Mouse (Mus musculus) lung, postnatal 0 days (tissue): ENCODE data around the gene Cct7. TPM values are rescaled to one million over a fixed set of nuclear protein-coding genes. Genes with fewer than 3 reads are reported as not detected.

Experiments used
- ATAC-seq: fragments of 200-750 bp; cut with Nextera tagmentation; 2 replicates; pipeline ENCODE4 v1.8.0; 2017; ENCODE audit warnings: moderate library complexity
- DNase-seq: peaks from one replicate; pipeline ENCODE4 v3.0.0-alpha.2; 2016; ENCODE audit warnings: low spot score
- H3K27ac ChIP-seq: fragments of 300-500 bp; sonication (generic); 2 replicates; pipeline ENCODE4 v1.5.1; 2014; ENCODE audit warnings: antibody characterized with exemption, mild to moderate bottlenecking, low read length, mixed read lengths
- H3K27me3 ChIP-seq: fragments of 300-500 bp; sonication (generic); replicated peaks from 2 replicates; pipeline ENCODE4 v1.6.1; 2014; ENCODE audit warnings: low read length, mixed read lengths; ENCODE audit not compliant: insufficient read depth
- H3K36me3 ChIP-seq: fragments of 300-500 bp; sonication (generic); 2 replicates; pipeline ENCODE4 v1.6.1; 2014; ENCODE audit warnings: low read length, mixed read lengths; ENCODE audit not compliant: insufficient read depth
- H3K4me1 ChIP-seq: fragments of 300-500 bp; sonication (generic); 2 replicates; pipeline ENCODE4 v1.6.1; 2014; ENCODE audit warnings: antibody characterized with exemption, low read depth, low read length, mixed read lengths; ENCODE audit not compliant: insufficient read depth
- H3K4me2 ChIP-seq: fragments of 300-500 bp; sonication (generic); replicated peaks from 2 replicates; pipeline ENCODE4 v1.6.1; 2014; ENCODE audit warnings: low read depth, mild to moderate bottlenecking, low read length, moderate library complexity, mixed read lengths
- H3K4me3 ChIP-seq: fragments of 300-500 bp; sonication (generic); 2 replicates; pipeline ENCODE4 v1.5.1; 2014; ENCODE audit warnings: low read depth, low read length
- H3K9ac ChIP-seq: fragments of 300-500 bp; sonication (generic); replicated peaks from 2 replicates; pipeline ENCODE4 v1.6.1; 2014; ENCODE audit warnings: low read depth, mild to moderate bottlenecking
- H3K9me3 ChIP-seq: fragments of 300-500 bp; sonication (generic); 2 replicates; pipeline ENCODE4 v1.6.1; 2016; ENCODE audit warnings: low read length, mixed read lengths
- CTCF ChIP-seq: IDR thresholded peaks from 2 replicates; pipeline ENCODE4 v1.5.1; 2016; ENCODE audit warnings: antibody characterized with exemption, mild to moderate bottlenecking
- EP300 ChIP-seq: IDR thresholded peaks from 2 replicates; pipeline ENCODE4 v1.6.1; 2016; ENCODE audit warnings: antibody characterized with exemption, mild to moderate bottlenecking, control low read depth
- WGBS: fragments of 180-500 bp; shearing (Covaris S2); extraction: QIAGEN DNeasy Blood & Tissue Kit; methylation state at CpG from one replicate; pipeline ENCODE4 v1.1.7; 2014; 5-methylcytosine and 5-hydroxymethylcytosine counted together
- polyA plus RNA-seq: library from polyadenylated mRNA; unstranded; fragments of >200 nt; fragmentation: Nextera tagmentation; extraction: Ambion mirVana; gene quantifications from 2 replicates; pipeline ENCODE4 v1.2.1, GENCODE M21; 2015

The Cct7 gene
- polyA plus RNA-seq, 1 experiment from 2014 or later = 200 TPM

GRCm38 (mm10) chr6:85419150-85419549 is 32.2 kb upstream of the Cct7 start:
- H3K4me2 ChIP-seq = no peak overlapping the region
- no peak overlapping the region for H3K9ac ChIP-seq
- H3K9me3 ChIP-seq = no peaks in the 10 kb centered on the region
- peak; percentile 79 for ATAC-seq
- H3K4me1 ChIP-seq = no peaks in the 10 kb centered on the region; the same call in 1 of the 2 replicates
- H3K36me3 ChIP-seq = no peaks in the 10 kb centered on the region
- peak overlapping the region; percentile 57; the same call in 1 of the 2 replicates for H3K27ac ChIP-seq
- no peak overlapping the region for H3K4me3 ChIP-seq
- no peaks in the 10 kb centered on the region for H3K27me3 ChIP-seq
- peak; percentile 71 for DNase-seq
- TF ChIP-seq EP300 (peak; percentile 53; the same call in 1 of the 2 replicates), CTCF (no peak)
- WGBS = 49% methylated on average over 2 of the region's 2 CpGs

- Histone ChIP-seq H3K27me3 (no peaks in the 10 kb centered on the region), H3K27ac (no peak within 1 kb of the TSS), H3K9ac (no peak within 1 kb of the TSS; the same call in 1 of the 2 replicates), H3K4me3 (no peak within 1 kb of the TSS), H3K4me2 (peak within 1 kb of the TSS; percentile 28; the same call in 1 of the 2 replicates), H3K36me3 (no peaks in the 10 kb centered on the region), H3K9me3 (no peaks in the 10 kb centered on the region), H3K4me1 (no peaks in the 10 kb centered on the region)
- DNase-seq (no peak), ATAC-seq (0 out of 2 replicates have a peak, but pooled peaks have one; percentile 7)
- WGBS = 12% methylated on average over 28 of the region's 28 CpGs
- TF ChIP-seq EP300 (no peak), CTCF (no peak)
These were observed 27.4 kb upstream of the Cct7 start, which contains the start of gene Noto for GRCm38 (mm10) chr6:85423836-85424379. Noto (plus strand) TSS chr6:85423886.

GRCm38 (mm10) chr6:85431274-85431841 is 20.0 kb upstream of the Cct7 start:
- ATAC-seq = peak; percentile 16; the same call in 1 of the 2 replicates
- H3K36me3 ChIP-seq = no peaks in the 10 kb centered on the region
- no peaks in the 10 kb centered on the region for H3K27me3 ChIP-seq
- WGBS = 43% methylated on average over 8 of the region's 8 CpGs
- no peak for TF ChIP-seq EP300
- TF ChIP-seq CTCF = no peak
- no peak for DNase-seq
- no peak overlapping the region for H3K27ac ChIP-seq
- H3K4me1 ChIP-seq = peaks cover 3% of the 10 kb centered on the region; the same call in 1 of the 2 replicates
- no peaks in the 10 kb centered on the region for H3K9me3 ChIP-seq
- peak overlapping the region; percentile 27; the same call in 1 of the 2 replicates for H3K9ac ChIP-seq
- H3K4me3 ChIP-seq = peak overlapping the region; percentile 72
- H3K4me2 ChIP-seq = peak overlapping the region; percentile 92

DNA sequence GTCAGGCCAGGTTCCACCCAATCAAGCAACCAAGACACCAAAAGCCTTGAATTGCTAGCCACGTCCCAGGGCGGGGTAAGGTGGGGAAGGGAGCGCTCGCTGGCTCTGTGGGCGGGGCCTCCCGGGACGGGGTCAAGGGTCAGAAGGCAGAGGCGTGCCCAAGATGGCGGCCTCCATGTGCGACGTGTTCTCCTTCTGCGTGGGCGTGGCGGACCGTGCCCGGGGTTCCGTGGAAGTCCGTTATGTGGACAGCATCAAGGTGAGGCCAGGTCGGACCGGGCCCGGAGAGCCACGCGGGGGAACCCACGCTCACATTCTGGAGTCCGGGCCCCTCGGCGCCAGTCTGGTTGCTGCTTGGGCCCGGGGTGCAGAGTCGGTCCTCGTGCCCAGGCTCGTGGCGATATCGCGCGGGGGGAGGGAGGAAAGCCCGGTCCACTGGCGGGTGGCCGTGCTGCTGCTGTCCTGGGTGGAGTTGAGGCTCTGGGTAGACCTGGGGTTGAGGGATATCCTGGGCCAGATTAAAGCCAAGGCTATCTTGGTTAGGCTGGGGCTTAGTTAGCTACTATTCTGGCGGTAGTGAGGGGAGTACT is 19.4 kb upstream of the Cct7 start, which contains the start of gene Smyd5:
TSS of gene Smyd5 (plus strand) at position 148 of the 590 bp plus-strand sequence.
- TF ChIP-seq CTCF (no peak), EP300 (no peak)
- WGBS = under 1% methylated on average over 34 of the region's 39 CpGs
- Histone ChIP-seq H3K4me1 (peaks cover 3% of the 10 kb centered on the region; the same call in 1 of the 2 replicates), H3K4me3 (peak within 1 kb of the TSS; percentile 72), H3K27me3 (no peaks in the 10 kb centered on the region), H3K27ac (no peak within 1 kb of the TSS), H3K9me3 (no peaks in the 10 kb centered on the region), H3K36me3 (no peaks in the 10 kb centered on the region), H3K4me2 (peak within 1 kb of the TSS; percentile 92), H3K9ac (peak within 1 kb of the TSS; percentile 27)
- peak; percentile 88 for ATAC-seq
- DNase-seq = peak; percentile 79

DNA sequence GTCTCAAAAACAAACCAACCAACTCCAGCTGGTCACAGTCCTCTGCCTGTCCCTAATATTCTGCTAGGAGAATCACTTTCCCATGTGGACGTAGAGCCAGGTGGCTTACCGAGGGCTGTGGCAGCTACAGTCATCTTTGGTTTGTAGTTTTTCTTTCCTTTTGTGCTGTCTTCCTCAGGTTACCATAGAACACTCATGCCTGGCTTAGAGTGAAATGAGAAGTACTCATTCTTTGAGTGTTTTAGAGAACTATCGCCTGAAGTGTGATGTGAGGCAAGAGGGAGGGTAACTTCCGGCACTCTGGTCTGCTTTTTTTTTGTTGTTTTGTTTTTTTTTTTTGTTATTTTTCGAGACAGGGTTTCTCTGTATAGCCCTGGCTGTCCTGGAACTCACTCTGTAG is 17.4 kb upstream of the Cct7 start:
- 55% methylated on average over 5 of the region's 5 CpGs for WGBS
- peak; percentile 69 for DNase-seq
- peak overlapping the region; percentile 38 for H3K27ac ChIP-seq
- H3K36me3 ChIP-seq = no peaks in the 10 kb centered on the region
- no peaks in the 10 kb centered on the region for H3K9me3 ChIP-seq
- ATAC-seq = no peak
- H3K27me3 ChIP-seq = no peaks in the 10 kb centered on the region
- peaks cover 3% of the 10 kb centered on the region; the same call in 1 of the 2 replicates for H3K4me1 ChIP-seq
- no peak overlapping the region for H3K4me2 ChIP-seq
- TF ChIP-seq EP300 (peak; percentile 52; the same call in 1 of the 2 replicates), CTCF (no peak)
- no peak overlapping the region; the same call in 1 of the 2 replicates for H3K9ac ChIP-seq
- no peak overlapping the region for H3K4me3 ChIP-seq

GRCm38 (mm10) chr6:85436204-85436603 is 15.1 kb upstream of the Cct7 start:
- no peaks in the 10 kb centered on the region for H3K9me3 ChIP-seq
- no peak overlapping the region for H3K27ac ChIP-seq
- 0 out of 2 replicates have a peak, but pooled peaks cover 3% of the 10 kb centered on the region for H3K36me3 ChIP-seq
- no peak overlapping the region for H3K4me2 ChIP-seq
- no peaks in the 10 kb centered on the region for H3K27me3 ChIP-seq
- no peak overlapping the region for H3K4me3 ChIP-seq
- no peak for ATAC-seq
- H3K9ac ChIP-seq = no peak overlapping the region
- TF ChIP-seq CTCF = no peak
- no peak for TF ChIP-seq EP300
- H3K4me1 ChIP-seq = peaks cover 3% of the 10 kb centered on the region; the same call in 1 of the 2 replicates
- DNase-seq = no peak
- WGBS = 65% methylated on average over 1 of the region's 1 CpGs
